Mouse (Mus musculus): ENCODE measurements around the gene Catsper1.

DNA sequence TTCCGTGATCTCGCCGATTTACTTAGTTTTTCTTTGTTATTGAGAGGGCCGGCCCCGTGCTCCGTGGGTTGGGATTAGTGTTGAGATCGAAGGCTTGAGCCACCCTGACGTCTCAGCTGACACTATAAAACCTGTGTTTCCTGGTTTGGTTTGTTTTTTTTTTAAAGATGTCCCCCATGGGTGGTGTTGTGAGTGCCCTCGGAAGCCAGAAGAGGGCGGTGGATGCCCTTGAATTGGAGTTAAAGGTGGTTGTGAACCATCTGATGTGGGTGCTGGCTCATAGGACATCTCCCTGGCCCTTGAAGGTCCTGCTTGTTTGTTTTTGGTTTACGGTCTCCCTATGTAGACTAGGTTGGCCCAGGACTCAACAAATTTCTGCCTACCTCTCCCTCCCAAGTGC lies 31.9 kb downstream of the Catsper1 start:
- TF ChIP-seq POLR2A (IDR thresholded peaks at IDR 0.05; ENCODE audit: control insufficient read depth, low read depth, low read length) (no peak), CTCF (IDR thresholded peaks at IDR 0.05; ENCODE audit: control insufficient read depth, insufficient read depth, insufficient replicate concordance, low read depth, low read length) (no peak)
